Mouse (Mus musculus) mouse trophoblast stem cell (cell line): ENCODE results near the gene Zfp618.

Experiments
- in situ Hi-C, 2 experiments: fragments of 300-500 bp; cut with MseI, MboI; formaldehyde crosslinking; loops; 2 replicates in 1 of 2; 3 replicates in 1 of 2; pipeline ENCODE4 v1.15.1; 2025

Zfp618 gene

GRCm38 (mm10) chr4:62998908-62999307, 33.5 kb downstream of the Zfp618 start:
- in situ Hi-C loops: no loop called here

GRCm38 (mm10) chr4:62999321-62999720, 33.9 kb downstream of the Zfp618 start:
- in situ Hi-C loops: no loop called here

DNA sequence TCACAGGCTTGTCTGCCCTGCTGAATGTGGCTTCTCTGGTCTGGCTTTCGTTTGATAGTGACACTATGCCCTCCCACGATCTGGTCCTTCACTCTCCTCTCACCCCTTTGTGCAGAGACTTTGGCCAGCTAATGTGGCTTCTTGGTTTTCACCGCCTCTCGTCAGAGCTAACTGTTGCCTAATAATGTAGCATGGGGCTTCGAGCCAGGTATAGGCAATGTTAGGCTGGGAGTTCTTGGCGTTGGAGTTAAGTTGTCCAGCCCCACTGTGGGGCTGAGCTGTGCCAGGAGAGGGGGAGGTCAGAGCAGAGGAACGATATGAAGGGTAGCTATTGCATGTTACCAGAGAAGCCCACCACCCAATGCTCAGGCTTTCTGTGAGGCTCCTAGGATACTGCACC, 34.5 kb downstream of the Zfp618 start:
- in situ Hi-C loops: no loop called here

DNA sequence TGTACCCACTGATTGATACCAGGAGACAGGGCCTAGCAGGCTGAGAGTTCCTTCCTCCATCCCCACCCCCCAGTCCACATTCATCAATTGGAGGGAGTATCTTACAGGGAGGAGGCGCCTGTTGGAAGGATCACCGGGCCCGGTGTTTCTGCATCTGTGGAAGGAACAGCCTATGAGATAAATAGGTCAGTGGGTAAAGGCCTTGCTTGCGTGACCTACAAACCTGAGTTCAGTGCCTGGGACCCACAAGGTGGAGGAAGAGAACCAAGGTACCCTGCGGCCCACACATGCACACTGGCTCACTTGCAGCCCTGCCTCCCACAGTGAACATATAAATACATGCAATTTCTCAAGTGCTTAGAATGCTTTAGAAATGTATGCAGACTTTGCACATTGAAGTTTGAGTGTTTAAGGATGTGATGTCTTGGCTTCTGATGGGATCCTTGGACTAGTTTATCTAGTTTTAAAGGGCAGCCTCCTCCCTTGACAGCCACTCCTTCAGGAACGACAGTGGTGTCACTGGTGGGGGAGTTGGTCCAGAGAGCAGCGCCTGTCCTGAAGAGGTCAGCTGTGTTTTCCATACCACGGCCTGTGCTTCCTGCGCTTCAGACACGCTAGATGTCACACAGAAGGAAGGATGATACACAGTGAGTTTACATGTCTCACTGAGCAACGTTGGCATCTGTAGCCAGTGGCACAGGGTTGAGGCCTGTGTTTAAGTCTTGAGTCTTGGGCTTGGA, 35.1 kb downstream of the Zfp618 start:
- in situ Hi-C loops: no loop called here

DNA sequence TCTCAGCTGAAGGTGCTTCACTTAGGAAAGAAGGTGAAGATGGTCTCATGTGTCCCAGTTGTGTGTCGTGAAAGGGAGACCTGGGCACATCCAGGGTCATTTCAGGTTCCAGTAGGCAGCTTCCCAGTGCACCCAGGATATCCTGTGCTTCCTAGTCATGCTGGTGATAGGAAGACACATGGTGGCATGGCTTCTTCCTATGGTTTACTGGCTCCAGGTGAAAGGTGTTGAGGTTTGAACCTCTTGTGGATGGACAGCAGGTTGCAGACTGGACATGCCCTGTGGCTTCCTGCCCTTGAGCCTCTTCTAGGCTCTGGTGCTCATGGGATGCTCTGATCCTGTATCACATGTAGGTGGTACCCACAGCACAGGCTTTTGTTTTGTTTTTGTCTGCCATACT, 37.0 kb downstream of the Zfp618 start:
- in situ Hi-C loops: no loop called here

GRCm38 (mm10) chr4:63004519-63004918, 39.1 kb downstream of the Zfp618 start:
- in situ Hi-C loops: no loop called here

DNA sequence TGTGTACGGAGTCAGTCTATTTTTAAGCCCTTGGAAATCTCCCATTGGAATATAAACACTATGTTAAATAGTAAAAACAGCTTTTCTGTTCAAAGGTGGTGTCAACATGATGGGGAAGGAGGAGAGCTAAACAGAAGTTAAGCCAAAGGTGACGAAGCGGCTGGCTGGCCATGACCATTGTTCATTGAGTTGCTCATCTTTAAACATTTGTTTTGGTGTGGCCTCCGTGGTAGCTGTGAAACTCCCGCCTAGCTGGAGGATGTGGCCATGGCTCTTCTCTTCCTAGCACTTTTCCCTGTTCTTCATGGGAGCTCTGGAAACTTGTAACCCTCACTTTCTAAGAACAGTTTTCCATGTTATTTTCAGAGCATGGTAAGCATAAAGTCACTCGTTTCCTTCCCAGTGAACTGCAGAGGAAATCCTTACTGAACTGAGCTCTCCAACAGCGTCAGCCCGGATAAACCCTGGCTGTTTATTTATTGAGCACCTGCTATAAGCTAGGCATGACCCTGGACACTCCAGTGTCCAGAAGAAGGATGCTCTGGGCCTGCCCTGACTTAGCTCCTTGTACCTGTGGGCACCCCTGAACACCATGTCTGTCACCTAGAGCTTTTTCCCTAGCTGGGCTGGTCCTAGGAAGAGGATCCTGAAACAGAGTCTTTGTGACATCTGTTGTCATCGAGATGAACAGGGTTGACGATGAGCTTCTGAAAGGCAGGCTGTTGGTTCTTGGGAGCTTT, 40.2 kb downstream of the Zfp618 start:
- in situ Hi-C loops: no loop called here

DNA sequence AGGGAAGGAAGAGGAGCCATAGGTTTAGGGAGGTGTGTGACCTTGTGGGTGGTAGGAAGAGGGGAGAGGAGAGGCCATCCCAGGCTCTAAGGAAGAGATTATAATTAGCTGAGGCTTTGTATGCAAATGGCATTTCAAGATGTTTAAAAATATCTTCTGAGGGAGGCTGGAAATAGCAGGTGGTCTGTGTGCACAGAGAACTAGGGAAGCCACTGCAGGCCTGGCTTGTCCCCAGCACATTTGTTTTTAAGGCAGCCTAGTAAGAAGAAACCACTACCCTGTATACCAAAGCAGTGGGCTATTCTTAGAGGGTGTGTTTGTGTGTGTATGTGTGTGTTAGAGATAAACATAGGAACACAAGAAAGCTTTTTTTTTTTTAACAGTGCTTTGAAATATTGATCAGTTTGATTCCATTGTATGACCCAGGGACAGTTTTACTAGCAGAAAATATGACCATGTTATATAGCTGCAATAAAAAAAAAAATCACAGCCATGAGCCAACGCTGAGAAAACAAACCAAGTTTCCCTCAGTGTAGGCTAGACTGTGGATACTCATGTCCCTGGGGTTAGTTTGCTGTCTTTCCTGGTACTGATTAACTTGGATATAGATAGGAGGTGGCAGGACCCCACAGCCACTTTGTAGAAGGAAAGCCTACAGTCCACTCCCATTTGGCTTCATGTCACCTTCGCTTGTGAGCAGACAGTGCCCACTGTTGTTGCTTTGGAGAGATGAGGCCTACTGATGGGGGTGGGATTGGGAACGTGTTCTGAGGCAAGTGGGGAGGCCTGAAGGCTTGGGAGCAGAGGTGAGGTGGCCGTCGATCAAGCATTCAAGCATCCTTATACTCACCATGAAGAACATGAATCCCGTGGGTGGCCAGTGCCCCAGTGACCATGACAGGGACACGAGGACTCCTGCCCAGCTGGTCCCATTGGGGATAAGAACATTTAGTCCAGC, 41.1 kb downstream of the Zfp618 start:
- in situ Hi-C loops: no loop called here

DNA sequence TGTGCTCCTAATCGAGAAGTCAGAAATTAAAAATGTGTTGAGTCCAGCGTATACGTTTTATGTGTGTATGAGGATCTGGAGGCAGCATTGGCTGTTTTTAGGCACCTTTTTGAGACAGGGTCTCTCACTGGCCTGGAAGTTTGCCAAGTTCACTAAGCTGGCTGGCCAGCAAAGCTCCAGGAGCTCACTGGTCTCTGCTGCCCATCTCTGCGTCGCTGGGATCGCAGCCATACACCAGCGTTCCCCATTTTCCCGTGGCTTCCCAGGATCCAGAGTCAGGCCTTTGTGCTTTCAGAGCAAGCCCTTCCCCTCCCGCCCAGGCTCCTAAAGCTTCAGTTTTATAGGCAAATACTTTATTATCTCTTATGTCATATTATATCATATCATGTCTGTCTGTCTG, 42.8 kb downstream of the Zfp618 start:
- in situ Hi-C loops: no loop called here

- in situ Hi-C loops: no loop called here
Measured at GRCm38 (mm10) chr4:63008822-63009221, 43.4 kb downstream of the Zfp618 start.

GRCm38 (mm10) chr4:63009821-63010220, 44.4 kb downstream of the Zfp618 start:
- in situ Hi-C loops: no loop called here

DNA sequence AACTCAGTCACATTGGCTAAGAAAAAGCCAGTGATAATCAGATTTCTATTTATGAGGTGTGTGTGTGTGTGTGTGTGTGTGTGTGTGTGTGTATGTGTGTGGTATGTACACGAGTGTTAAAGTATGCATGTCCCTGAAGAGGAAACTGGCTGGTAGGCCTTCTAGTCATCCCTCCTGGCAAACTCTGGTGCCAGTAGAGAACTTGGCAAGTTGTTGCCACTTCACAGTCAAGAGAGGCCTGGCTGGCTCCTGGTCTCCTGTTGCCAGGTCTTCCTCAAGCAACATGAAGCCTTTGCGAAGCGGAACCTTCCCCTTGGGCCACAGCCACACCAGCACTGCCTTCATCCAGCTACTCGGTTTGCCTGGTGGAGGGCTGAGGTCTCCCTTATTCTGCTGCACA, 44.9 kb downstream of the Zfp618 start:
- in situ Hi-C loops: no loop called here

GRCm38 (mm10) chr4:63018616-63019015, 53.2 kb downstream of the Zfp618 start:
- in situ Hi-C loops: no loop called here

GRCm38 (mm10) chr4:63019428-63019858, 54.1 kb downstream of the Zfp618 start:
- in situ Hi-C loops: no loop called here

GRCm38 (mm10) chr4:63021034-63021700, 55.8 kb downstream of the Zfp618 start:
- in situ Hi-C loops: no loop called here

DNA sequence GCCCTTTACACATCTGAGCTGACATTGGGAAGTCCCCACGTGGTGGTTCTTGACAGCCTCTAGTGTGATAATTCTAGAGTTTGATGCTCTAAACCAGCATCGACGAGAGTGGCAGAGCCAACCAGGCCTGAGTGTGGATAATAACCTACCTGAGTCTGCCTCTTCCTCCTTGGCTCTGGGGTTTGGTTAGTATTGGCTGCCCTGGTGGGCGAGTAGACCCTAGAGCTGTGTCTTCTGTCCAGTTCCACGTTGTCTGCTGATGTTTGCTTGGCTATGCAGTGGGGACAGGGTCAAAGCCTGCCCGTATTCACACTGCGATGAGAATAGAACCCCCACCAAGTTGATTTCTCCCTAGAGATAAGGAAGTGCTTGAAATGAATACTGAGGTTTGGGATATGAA, 58.1 kb downstream of the Zfp618 start:
- in situ Hi-C loops: no loop called here

- in situ Hi-C loops: no loop called here
Measured at GRCm38 (mm10) chr4:63024098-63024497, 58.7 kb downstream of the Zfp618 start.

GRCm38 (mm10) chr4:63024734-63025256, 59.4 kb downstream of the Zfp618 start:
- in situ Hi-C loops: no loop called here

- in situ Hi-C loops: no loop called here
Measured at GRCm38 (mm10) chr4:63025306-63025705, 59.9 kb downstream of the Zfp618 start.

GRCm38 (mm10) chr4:63026286-63026685, 60.9 kb downstream of the Zfp618 start:
- in situ Hi-C loops: no loop called here

- in situ Hi-C loops: no loop called here
Measured at GRCm38 (mm10) chr4:63027451-63027850, 62.1 kb downstream of the Zfp618 start.
